In genomic region chr14:55716271-55716670, GRCm38 (mm10) we compare ENCODE assay signal across 24 mouse cellular contexts. TPM values are rescaled to one million over a fixed set of nuclear protein-coding genes. Genes with fewer than 3 reads are reported as not detected.
DNase-seq lines count a peak whose midpoint lies in the region; ATAC-seq and TF ChIP-seq lines count a peak whose summit lies in the region.
"Had no signal": no experiment of that assay in that cellular context is flagged by ENCODE, and none has a peak within 500 bp of the region (broad histone marks: within the 10 kb centered on the region; RNA-seq: fewer than 3 reads in every experiment).

No protein-coding gene starts in this region.

- H3K27ac ChIP-seq in kidney, embryonic 14.5 days (ENCODE audit: low read depth, low read length), result no peak overlapping the region
- H3K27ac ChIP-seq in kidney, embryonic 16.5 days (ENCODE audit: low read length), result 0 out of 2 replicates have a peak overlapping the region, but pooled peaks have one; percentile 35
- peak overlapping the region; percentile 53; the same call in 1 of the 2 replicates for H3K27ac ChIP-seq in stomach, postnatal 0 days (replicated peaks)
- H3K27ac ChIP-seq in midbrain, embryonic 14.5 days (replicated peaks; ENCODE audit: low read depth, low read length), result no peak overlapping the region
- H3K27ac ChIP-seq: forebrain, embryonic 10.5 days; gastrocnemius, adult 2 months; heart, embryonic 10.5 days; hindbrain, embryonic 12.5 days had no signal

- WGBS in kidney, embryonic 14.5 days, result 91% methylated on average over 6 of the region's 6 CpGs
- 91% methylated on average over 6 of the region's 6 CpGs for WGBS in kidney, embryonic 16.5 days
- 92% methylated on average over 6 of the region's 6 CpGs for WGBS in stomach, postnatal 0 days
- 96% methylated on average over 6 of the region's 6 CpGs for WGBS in midbrain, embryonic 14.5 days

- intact Hi-C loops in left cerebral cortex, postnatal 36 days (cut with DNase I), result no loop called here

- no peak for TF ChIP-seq CTCF in stomach, postnatal 0 days (IDR thresholded peaks at IDR 0.05; ENCODE audit: low read depth)

- ATAC-seq in kidney, embryonic 14.5 days (ENCODE audit: low FRiP score, low TSS enrichment), result no peak
- ATAC-seq in kidney, embryonic 16.5 days (ENCODE audit: low FRiP score, low TSS enrichment), result no peak
- no peak for ATAC-seq in stomach, postnatal 0 days (ENCODE audit: low FRiP score, low TSS enrichment)
- no peak for ATAC-seq in midbrain, embryonic 14.5 days (ENCODE audit: low FRiP score, low TSS enrichment)
- ATAC-seq: forebrain, embryonic 14.5 days; hindbrain, embryonic 16.5 days had no signal

- no peak overlapping the region for H3K4me2 ChIP-seq in kidney, embryonic 14.5 days (replicated peaks; ENCODE audit: low read depth, low read length)
- no peak overlapping the region for H3K4me2 ChIP-seq in kidney, embryonic 16.5 days (replicated peaks; ENCODE audit: low read depth, low read length)
- H3K4me2 ChIP-seq in stomach, postnatal 0 days (replicated peaks; ENCODE audit: low read depth), result no peak overlapping the region
- H3K4me2 ChIP-seq in midbrain, embryonic 14.5 days (ENCODE audit: low read length), result no peak overlapping the region
- H3K4me2 ChIP-seq: embryonic facial prominence, embryonic 15.5 days; hindbrain, embryonic 12.5 days had no signal

- H3K9me3 ChIP-seq in kidney, embryonic 14.5 days (ENCODE audit: control insufficient read depth, low read length), result no peaks in the 10 kb centered on the region
- H3K9me3 ChIP-seq in kidney, embryonic 16.5 days (ENCODE audit: low read length), result no peaks in the 10 kb centered on the region
- no peaks in the 10 kb centered on the region for H3K9me3 ChIP-seq in stomach, postnatal 0 days (ENCODE audit: control insufficient read depth, low read length)
- no peaks in the 10 kb centered on the region for H3K9me3 ChIP-seq in midbrain, embryonic 14.5 days (ENCODE audit: control insufficient read depth, low read length)
- H3K9me3 ChIP-seq: embryonic facial prominence, embryonic 15.5 days; forebrain, embryonic 10.5 days; heart, embryonic 10.5 days; hindbrain, embryonic 12.5 days had no signal

- H3K27me3 ChIP-seq in kidney, embryonic 14.5 days (ENCODE audit: control insufficient read depth, insufficient read depth, low read length), result 0 out of 2 replicates have a peak, but pooled peaks cover 5% of the 10 kb centered on the region
- H3K27me3 ChIP-seq in kidney, embryonic 16.5 days (ENCODE audit: insufficient read depth, low read length), result peaks cover 15% of the 10 kb centered on the region
- no peaks in the 10 kb centered on the region for H3K27me3 ChIP-seq in stomach, postnatal 0 days (ENCODE audit: control insufficient read depth, insufficient read depth, low read length)
- H3K27me3 ChIP-seq in midbrain, embryonic 14.5 days (ENCODE audit: control insufficient read depth, insufficient read depth, low read length), result 0 out of 2 replicates have a peak, but pooled peaks cover 8% of the 10 kb centered on the region
- H3K27me3 ChIP-seq: CH12.LX had no signal

- peak; percentile 35 for DNase-seq in kidney, adult 18-20 months
- peak; percentile 68 to 73 for DNase-seq in kidney, postnatal 36 days
- DNase-seq in stomach, postnatal 0 days (ENCODE audit: low spot score), result no peak
- DNase-seq in thymus, postnatal 10 days (ENCODE audit: low spot score in 2 of 2), result no peak
- no peak for DNase-seq in left cerebral cortex, postnatal 36 days (ENCODE audit: low spot score in 2 of 2)
- DNase-seq in midbrain, embryonic 14.5 days, result no peak
- DNase-seq: adrenal gland, postnatal 10 days; cerebellum, adult 11-12 months; cerebellum, adult 9-10 months; cerebellum, postnatal 25 days; gastrocnemius, adult 2 months; gastrocnemius, postnatal 25 days; heart, postnatal 10 days; heart, postnatal 4 days had no signal

- no peak overlapping the region for H3K9ac ChIP-seq in kidney, embryonic 14.5 days (ENCODE audit: low read depth, low read length)
- no peak overlapping the region for H3K9ac ChIP-seq in kidney, embryonic 16.5 days (replicated peaks; ENCODE audit: low read length)
- no peak overlapping the region for H3K9ac ChIP-seq in stomach, postnatal 0 days (ENCODE audit: low read length)
- no peak overlapping the region for H3K9ac ChIP-seq in midbrain, embryonic 14.5 days (replicated peaks; ENCODE audit: low read length)
- H3K9ac ChIP-seq: embryonic facial prominence, embryonic 15.5 days; hindbrain, embryonic 12.5 days had no signal

- H3K4me1 ChIP-seq in kidney, embryonic 14.5 days (ENCODE audit: control insufficient read depth, insufficient read depth, low read length), result 0 out of 2 replicates have a peak, but pooled peaks cover 11% of the 10 kb centered on the region
- peaks cover 11% of the 10 kb centered on the region for H3K4me1 ChIP-seq in kidney, embryonic 16.5 days (ENCODE audit: insufficient read depth, low read length)
- peaks cover 3% of the 10 kb centered on the region; the same call in 1 of the 2 replicates for H3K4me1 ChIP-seq in stomach, postnatal 0 days (replicated peaks; ENCODE audit: control insufficient read depth, insufficient read depth)
- peaks cover 4% of the 10 kb centered on the region for H3K4me1 ChIP-seq in midbrain, embryonic 14.5 days (ENCODE audit: control insufficient read depth, insufficient read depth, low read length)

- no peak for TF ChIP-seq EP300 in stomach, postnatal 0 days (optimal IDR thresholded peaks at IDR 0.05)

- no peak overlapping the region for H3K4me3 ChIP-seq in kidney, embryonic 14.5 days (ENCODE audit: low read length)
- no peak overlapping the region for H3K4me3 ChIP-seq in kidney, embryonic 16.5 days (ENCODE audit: low read length)
- H3K4me3 ChIP-seq in stomach, postnatal 0 days (ENCODE audit: low read depth, low read length), result no peak overlapping the region
- H3K4me3 ChIP-seq in midbrain, embryonic 14.5 days (replicated peaks; ENCODE audit: low read depth, low read length), result no peak overlapping the region
- H3K4me3 ChIP-seq: embryonic facial prominence, embryonic 15.5 days; erythroblast, embryonic 14.5 days; forebrain, embryonic 10.5 days; gastrocnemius, adult 2 months; heart, embryonic 10.5 days; hindbrain, embryonic 12.5 days had no signal

- peaks cover 25% of the 10 kb centered on the region; the same call in 1 of the 2 replicates for H3K36me3 ChIP-seq in kidney, embryonic 14.5 days (ENCODE audit: control insufficient read depth, insufficient read depth, low read length)
- H3K36me3 ChIP-seq in kidney, embryonic 16.5 days (ENCODE audit: insufficient read depth, low read length), result peaks cover 17% of the 10 kb centered on the region; the same call in 1 of the 2 replicates
- H3K36me3 ChIP-seq in stomach, postnatal 0 days (ENCODE audit: control insufficient read depth, insufficient read depth, low read length), result peaks cover 11% of the 10 kb centered on the region; the same call in 1 of the 2 replicates
- peaks cover 37% of the 10 kb centered on the region for H3K36me3 ChIP-seq in midbrain, embryonic 14.5 days (ENCODE audit: control insufficient read depth, insufficient read depth, low read length)

RNA-seq across cellular contexts. Expression of gene Tgm1, which starts 2.5 kb away (rescaled TPM):
- polyA plus RNA-seq in kidney, embryonic 14.5 days (2014; fragmentation: Nextera tagmentation; extraction: Ambion mirVana), result 0.67 and 1.2 TPM in 2 replicates
- polyA plus RNA-seq in kidney, embryonic 16.5 days (2015; fragmentation: Nextera tagmentation; extraction: Ambion mirVana), result 2.9 and 3.0 TPM in 2 replicates
- 79.0 and 80.6 TPM in 2 replicates for polyA plus RNA-seq in stomach, postnatal 0 days (2015; fragmentation: Nextera tagmentation; extraction: Ambion mirVana)
- not detected for total RNA-seq in left cerebral cortex, postnatal 36 days (2021)
- polyA plus RNA-seq in midbrain, embryonic 14.5 days (2014; fragmentation: Nextera tagmentation; extraction: Ambion mirVana), result 0.14 and 0.36 TPM in 2 replicates
- total RNA-seq: gastrocnemius, postnatal 25 days had no signal

RNA-seq across cellular contexts. Expression of gene Rabggta, which starts 5.8 kb away (rescaled TPM):
- polyA plus RNA-seq in kidney, embryonic 14.5 days (2014; fragmentation: Nextera tagmentation; extraction: Ambion mirVana), result 27.8 and 29.3 TPM in 2 replicates
- polyA plus RNA-seq in kidney, embryonic 16.5 days (2015; fragmentation: Nextera tagmentation; extraction: Ambion mirVana), result 43.3 and 46.2 TPM in 2 replicates
- polyA plus RNA-seq in stomach, postnatal 0 days (2015; fragmentation: Nextera tagmentation; extraction: Ambion mirVana), result 25.7 and 27.3 TPM in 2 replicates
- total RNA-seq in left cerebral cortex, postnatal 36 days (2021), result 10 to 100 TPM; 50.6 to 50.9 TPM
- 39.4 and 48.5 TPM in 2 replicates for polyA plus RNA-seq in midbrain, embryonic 14.5 days (2014; fragmentation: Nextera tagmentation; extraction: Ambion mirVana)

RNA-seq across cellular contexts. Expression of gene Dhrs1, which starts 29.2 kb away (rescaled TPM):
- 75.2 and 82.3 TPM in 2 replicates for polyA plus RNA-seq in kidney, embryonic 14.5 days (2014; fragmentation: Nextera tagmentation; extraction: Ambion mirVana)
- polyA plus RNA-seq in kidney, embryonic 16.5 days (2015; fragmentation: Nextera tagmentation; extraction: Ambion mirVana), result 112 and 119 TPM in 2 replicates
- 92.3 and 99.5 TPM in 2 replicates for polyA plus RNA-seq in stomach, postnatal 0 days (2015; fragmentation: Nextera tagmentation; extraction: Ambion mirVana)
- total RNA-seq in left cerebral cortex, postnatal 36 days (2021), result 10 to 100 TPM; 78.5 to 83.9 TPM
- polyA plus RNA-seq in midbrain, embryonic 14.5 days (2014; fragmentation: Nextera tagmentation; extraction: Ambion mirVana), result 60.1 and 65.1 TPM in 2 replicates
- polyA plus RNA-seq: erythroblast, embryonic 14.5 days had no signal

RNA-seq across cellular contexts. Expression of gene Nop9, which starts 29.2 kb away (rescaled TPM):
- polyA plus RNA-seq in kidney, embryonic 14.5 days (2014; fragmentation: Nextera tagmentation; extraction: Ambion mirVana), result 43.3 and 44.0 TPM in 2 replicates
- polyA plus RNA-seq in kidney, embryonic 16.5 days (2015; fragmentation: Nextera tagmentation; extraction: Ambion mirVana), result 40.6 and 41.9 TPM in 2 replicates
- polyA plus RNA-seq in stomach, postnatal 0 days (2015; fragmentation: Nextera tagmentation; extraction: Ambion mirVana), result 16.8 and 19.8 TPM in 2 replicates
- total RNA-seq in left cerebral cortex, postnatal 36 days (2021), result 10 to 100 TPM; 10.5 to 12.5 TPM
- polyA plus RNA-seq in midbrain, embryonic 14.5 days (2014; fragmentation: Nextera tagmentation; extraction: Ambion mirVana), result 25.0 and 31.2 TPM in 2 replicates

RNA-seq across cellular contexts. Expression of gene Tinf2, which starts 34.7 kb away (rescaled TPM):
- 40.3 and 50.1 TPM in 2 replicates for polyA plus RNA-seq in kidney, embryonic 14.5 days (2014; fragmentation: Nextera tagmentation; extraction: Ambion mirVana)
- 43.9 and 44.5 TPM in 2 replicates for polyA plus RNA-seq in kidney, embryonic 16.5 days (2015; fragmentation: Nextera tagmentation; extraction: Ambion mirVana)
- 17.5 and 17.8 TPM in 2 replicates for polyA plus RNA-seq in stomach, postnatal 0 days (2015; fragmentation: Nextera tagmentation; extraction: Ambion mirVana)
- 10 to 100 TPM; 15.2 to 16.9 TPM for total RNA-seq in left cerebral cortex, postnatal 36 days (2021)
- 23.4 and 26.9 TPM in 2 replicates for polyA plus RNA-seq in midbrain, embryonic 14.5 days (2014; fragmentation: Nextera tagmentation; extraction: Ambion mirVana)

Comparison
In these comparisons a context has a peak if more than half of its experiments do, and no peak if none do; other contexts are left out.
1. H3K27ac ChIP-seq: peak in kidney, embryonic 16.5 days (single experiment) and stomach, postnatal 0 days (single experiment); none in kidney, embryonic 14.5 days (single experiment) and midbrain, embryonic 14.5 days (single experiment).
2. DNase-seq: peak in kidney, adult 18-20 months (single experiment) and kidney, postnatal 36 days (2 of 2); none in stomach, postnatal 0 days (single experiment), thymus, postnatal 10 days (0 of 2), left cerebral cortex, postnatal 36 days (0 of 2) and midbrain, embryonic 14.5 days (single experiment).
3. RNA of gene Tgm1, which starts 2.5 kb away (polyA plus RNA-seq): 79.0 to 80.6 TPM in stomach, postnatal 0 days; 2.9 to 3.0 TPM in kidney, embryonic 16.5 days, 0.67 to 1.2 TPM in kidney, embryonic 14.5 days and 0.14 to 0.36 TPM in midbrain, embryonic 14.5 days; every median in the first group is over 10 times any median in the second.